ENCODE assay signal across 8 mouse cellular contexts in the genomic region with DNA sequence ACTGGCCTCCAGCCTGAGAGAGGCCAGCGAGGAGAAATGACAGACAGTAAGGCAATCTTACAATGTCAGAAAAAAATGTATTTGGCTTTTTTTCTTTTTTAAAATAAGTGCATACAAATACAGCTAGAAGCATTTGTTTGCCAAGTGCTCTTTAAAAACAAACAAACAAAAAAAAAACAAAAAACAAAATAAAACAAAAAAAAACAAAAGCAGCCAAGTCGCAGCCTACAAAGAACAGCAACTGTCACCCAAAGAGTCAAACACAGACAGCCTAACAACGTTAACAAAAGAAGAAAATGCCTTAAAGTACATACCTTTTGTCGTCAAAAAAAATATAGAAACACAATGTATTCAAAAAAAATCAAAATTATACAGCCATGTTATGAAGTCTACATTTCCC. TPM values are rescaled to one million over a fixed set of nuclear protein-coding genes. Genes with fewer than 3 reads are reported as not detected.
DNase-seq lines count a peak whose midpoint lies in the region; ATAC-seq and TF ChIP-seq lines count a peak whose summit lies in the region.

No protein-coding gene starts in this region.

- WGBS in lung, embryonic 14.5 days: 15% methylated on average over 4 of the region's 4 CpGs
- 17% methylated on average over 4 of the region's 4 CpGs for WGBS in embryonic facial prominence, embryonic 15.5 days
- 56% methylated on average over 4 of the region's 4 CpGs for WGBS in limb, embryonic 10.5 days
- WGBS in neural tube, embryonic 15.5 days: 29% methylated on average over 4 of the region's 4 CpGs

- H3K4me3 ChIP-seq in lung, embryonic 14.5 days (ENCODE audit: low read depth, low read length): peak overlapping the region; percentile 100
- peak overlapping the region; percentile 95 for H3K4me3 ChIP-seq in embryonic facial prominence, embryonic 15.5 days (replicated peaks)
- H3K4me3 ChIP-seq in limb, embryonic 10.5 days: peak overlapping the region; percentile 100
- peak overlapping the region; percentile 94 for H3K4me3 ChIP-seq in neural tube, embryonic 15.5 days (replicated peaks)

- H3K27me3 ChIP-seq in lung, embryonic 14.5 days (ENCODE audit: insufficient read depth, low read length): no peaks in the 10 kb centered on the region
- H3K27me3 ChIP-seq in embryonic facial prominence, embryonic 15.5 days: no peaks in the 10 kb centered on the region
- H3K27me3 ChIP-seq in limb, embryonic 10.5 days (ENCODE audit: low read depth, poor library complexity, severe bottlenecking): no peaks in the 10 kb centered on the region
- no peaks in the 10 kb centered on the region for H3K27me3 ChIP-seq in neural tube, embryonic 15.5 days (replicated peaks)

- TF ChIP-seq CTCF in lung, embryonic 14.5 days (IDR thresholded peaks at IDR 0.05; ENCODE audit: low read depth): no peak

- peak overlapping the region; percentile 100 for H3K9ac ChIP-seq in lung, embryonic 14.5 days
- peak overlapping the region; percentile 43 for H3K9ac ChIP-seq in embryonic facial prominence, embryonic 15.5 days
- H3K9ac ChIP-seq in neural tube, embryonic 15.5 days (replicated peaks): peak overlapping the region; percentile 50

- ATAC-seq in lung, embryonic 14.5 days (ENCODE audit: insufficient read depth): no peak
- no peak for ATAC-seq in embryonic facial prominence, embryonic 15.5 days (ENCODE audit: insufficient number of reproducible peaks, low FRiP score, low TSS enrichment, low read depth)
- no peak for ATAC-seq in neural tube, embryonic 15.5 days (ENCODE audit: low FRiP score)

- peak overlapping the region; percentile 99 for H3K4me2 ChIP-seq in lung, embryonic 14.5 days
- peak overlapping the region; percentile 89 for H3K4me2 ChIP-seq in embryonic facial prominence, embryonic 15.5 days (replicated peaks)
- peak overlapping the region; percentile 98 for H3K4me2 ChIP-seq in neural tube, embryonic 15.5 days

- H3K36me3 ChIP-seq in lung, embryonic 14.5 days (ENCODE audit: insufficient read depth): peaks cover 67% of the 10 kb centered on the region
- H3K36me3 ChIP-seq in embryonic facial prominence, embryonic 15.5 days: peaks cover 14% of the 10 kb centered on the region; the same call in 1 of the 2 replicates
- peaks cover 38% of the 10 kb centered on the region for H3K36me3 ChIP-seq in limb, embryonic 10.5 days
- H3K36me3 ChIP-seq in neural tube, embryonic 15.5 days: peaks cover 8% of the 10 kb centered on the region; the same call in 1 of the 2 replicates

- peak overlapping the region; percentile 62 for H3K27ac ChIP-seq in lung, embryonic 14.5 days (ENCODE audit: low read depth)
- H3K27ac ChIP-seq in embryonic facial prominence, embryonic 15.5 days (replicated peaks): peak overlapping the region; percentile 75
- H3K27ac ChIP-seq in limb, embryonic 10.5 days: no peak overlapping the region; the same call in 1 of the 2 replicates
- no peak overlapping the region for H3K27ac ChIP-seq in neural tube, embryonic 15.5 days (replicated peaks)

- H3K4me1 ChIP-seq in lung, embryonic 14.5 days (ENCODE audit: insufficient read depth): peaks cover 33% of the 10 kb centered on the region
- peaks cover 43% of the 10 kb centered on the region for H3K4me1 ChIP-seq in embryonic facial prominence, embryonic 15.5 days
- H3K4me1 ChIP-seq in limb, embryonic 10.5 days: peaks cover 80% of the 10 kb centered on the region
- H3K4me1 ChIP-seq in neural tube, embryonic 15.5 days: peaks cover 64% of the 10 kb centered on the region

- H3K9me3 ChIP-seq in lung, embryonic 14.5 days (ENCODE audit: low read depth, low read length): no peaks in the 10 kb centered on the region
- no peaks in the 10 kb centered on the region for H3K9me3 ChIP-seq in embryonic facial prominence, embryonic 15.5 days (replicated peaks)
- no peaks in the 10 kb centered on the region for H3K9me3 ChIP-seq in limb, embryonic 10.5 days (replicated peaks)
- no peaks in the 10 kb centered on the region for H3K9me3 ChIP-seq in neural tube, embryonic 15.5 days (replicated peaks)

- no peak for DNase-seq in lung, embryonic 14.5 days
- DNase-seq in lung, adult 18-20 months: no peak
- DNase-seq in limb, embryonic 10.5 days (ENCODE audit: low spot score): no peak
- DNase-seq in urinary bladder, postnatal 14 days (ENCODE audit: low spot score): no peak
- no peak for DNase-seq in spleen, adult 12 weeks (ENCODE audit: low spot score)
- no peak for DNase-seq in testis, postnatal 10 days (ENCODE audit: low spot score)

RNA-seq across cellular contexts. Expression of gene Irf2bp2, which starts 3.2 kb away (rescaled TPM):
- 8.9 and 9.3 TPM in 2 replicates for polyA plus RNA-seq in lung, embryonic 14.5 days (2014; fragmentation: Nextera tagmentation; extraction: Ambion mirVana)
- 12.5 and 14.7 TPM in 2 replicates for polyA plus RNA-seq in embryonic facial prominence, embryonic 15.5 days (2015; fragmentation: Nextera tagmentation; extraction: Ambion mirVana)
- 4.2 and 4.5 TPM in 2 replicates for polyA plus RNA-seq in limb, embryonic 10.5 days (2016; fragmentation: Nextera tagmentation; extraction: Ambion mirVana)
- polyA plus RNA-seq in neural tube, embryonic 15.5 days (2015; fragmentation: Nextera tagmentation; extraction: Ambion mirVana): 9.8 and 10.4 TPM in 2 replicates

Comparison
In these comparisons a context has a peak if more than half of its experiments do, and no peak if none do; other contexts are left out.
1. H3K27ac ChIP-seq: peak in lung, embryonic 14.5 days (single experiment) and embryonic facial prominence, embryonic 15.5 days (single experiment); none in limb, embryonic 10.5 days (single experiment) and neural tube, embryonic 15.5 days (single experiment).
2. H3K9ac ChIP-seq: peak in every context shown above with its lines; median percentile 100 in lung, embryonic 14.5 days; 50 in neural tube, embryonic 15.5 days; 43 in embryonic facial prominence, embryonic 15.5 days.
3. Peak in every context shown above with its lines, with median percentiles within 50 percentile points of each other: H3K4me2 ChIP-seq and H3K4me3 ChIP-seq.